Mouse (Mus musculus) brain, embryonic 14.5 days (tissue): Measurements from ENCODE around the gene Matk.

ENCODE experiments used
- CTCF ChIP-seq: fragments of 200-500 bp; IDR thresholded peaks from 2 replicates; pipeline ENCODE4 v1.5.1; 2012; ENCODE audit warnings: inconsistent platforms, mild to moderate bottlenecking, moderate library complexity, borderline replicate concordance; ENCODE audit not compliant: insufficient read depth, insufficient read length; ENCODE audit errors: extremely low read depth
- POLR2A ChIP-seq: fragments of 200-500 bp; IDR thresholded peaks from 2 replicates; pipeline ENCODE4 v1.6.1; 2012; ENCODE audit warnings: mild to moderate bottlenecking, inconsistent platforms, borderline replicate concordance; ENCODE audit not compliant: poor library complexity, insufficient read depth, insufficient read length, severe bottlenecking; ENCODE audit errors: extremely low read depth

DNA sequence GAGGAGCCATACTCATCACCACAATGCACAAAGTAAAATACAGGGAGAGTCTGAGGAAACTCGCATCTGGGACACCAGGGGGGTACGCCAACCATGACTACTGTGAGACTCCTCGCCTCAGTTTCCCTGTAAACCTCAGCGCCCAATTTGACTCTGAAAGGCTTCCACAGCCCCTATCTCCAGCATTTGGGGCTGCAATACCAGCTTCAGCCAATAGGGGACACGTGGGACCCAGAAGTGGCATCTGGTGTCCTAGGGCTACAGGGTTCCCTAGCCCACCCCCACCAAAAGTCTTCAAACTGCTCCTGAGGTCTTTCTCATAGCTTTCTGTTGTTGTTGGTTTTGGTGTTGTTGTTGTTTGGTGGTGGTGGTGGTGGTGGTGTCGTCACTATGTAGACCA, 35.9 kb downstream of the Matk start:
- peak; percentile 53; the same call in 1 of the 2 replicates for TF ChIP-seq CTCF
- no peak for TF ChIP-seq POLR2A
